Mouse (Mus musculus) right cerebral cortex, postnatal 36 days (tissue): ENCODE measurements at regions not wholly inside any gene's neighbourhood (a gene's known extent, or its start where the extent isn't known, plus 50 kb on each side); places are given as distances from the start of the nearest gene placed in this dataset.
"Not testable (repeated sequence)": the region's sequence is repeated elsewhere in the genome, so short reads cannot be mapped to it uniquely, and the experiment has no call there.

Experiments
- DNase-seq, 2 experiments: peaks; one replicate each; pipeline ENCODE4 v3.0.0; 2022; ENCODE audit warnings: low spot score in 2 of 2, mixed read lengths in 1 of 2

DNA sequence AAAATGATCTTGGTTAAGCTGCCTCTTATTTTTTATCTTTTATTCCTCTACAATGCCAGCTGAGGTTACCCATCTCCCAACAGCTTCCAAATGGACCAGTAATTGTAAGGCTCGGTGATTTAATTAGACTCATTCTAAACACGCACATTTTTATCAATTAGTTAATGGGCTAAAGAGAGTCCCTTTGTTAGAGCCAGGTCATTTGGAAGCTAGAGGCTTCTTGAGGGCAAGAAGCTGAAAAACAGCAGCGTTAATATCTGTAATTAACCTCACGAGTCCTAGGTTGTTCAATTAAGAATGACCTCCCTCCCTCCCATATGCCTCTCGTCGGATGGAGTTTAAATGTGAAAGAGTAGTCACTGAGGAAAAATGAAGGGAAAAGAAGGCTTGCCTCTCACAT lies 66.5 kb downstream of the Otx2 start:
- no peak for DNase-seq

DNA sequence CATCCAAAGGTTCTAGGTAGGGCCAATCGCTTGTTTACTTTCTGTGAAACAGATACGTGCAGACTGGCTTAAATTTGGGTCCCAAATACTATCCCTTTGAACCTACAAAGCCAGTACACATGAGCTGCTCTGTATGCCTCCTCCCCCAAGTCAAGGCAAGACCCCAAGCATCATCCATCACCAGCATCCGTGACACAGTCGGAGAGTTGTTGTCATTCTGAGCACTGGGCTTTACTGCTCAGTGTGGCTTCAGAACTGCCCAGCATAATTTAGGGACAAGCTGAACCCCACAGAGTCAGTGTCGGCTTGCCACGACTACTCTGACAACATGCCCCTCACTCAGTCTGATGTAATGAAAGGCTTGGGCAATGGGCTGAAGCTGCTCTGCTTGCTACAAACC lies 70.1 kb downstream of the Otx2 start:
- no peak for DNase-seq

DNA sequence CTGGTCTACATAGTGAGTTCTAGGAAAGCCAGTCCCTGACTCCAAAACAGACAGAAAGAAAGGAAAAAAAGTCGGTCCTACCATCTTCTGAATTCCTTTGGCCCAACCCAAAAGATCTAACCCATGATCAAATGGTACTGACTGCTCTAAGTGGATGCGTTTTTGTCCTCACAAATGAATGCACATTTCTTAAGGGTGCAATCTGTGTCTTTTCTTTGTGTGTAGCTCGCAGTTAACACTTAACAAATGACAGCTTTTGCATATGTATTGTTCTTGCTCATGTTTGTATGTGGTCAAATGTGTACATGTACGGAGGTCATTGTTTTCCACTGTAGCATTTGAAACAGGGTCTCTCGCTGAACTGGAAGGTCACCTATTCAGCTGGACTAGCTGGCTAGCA lies 79.3 kb downstream of the Otx2 start:
- DNase-seq = no peak

DNA sequence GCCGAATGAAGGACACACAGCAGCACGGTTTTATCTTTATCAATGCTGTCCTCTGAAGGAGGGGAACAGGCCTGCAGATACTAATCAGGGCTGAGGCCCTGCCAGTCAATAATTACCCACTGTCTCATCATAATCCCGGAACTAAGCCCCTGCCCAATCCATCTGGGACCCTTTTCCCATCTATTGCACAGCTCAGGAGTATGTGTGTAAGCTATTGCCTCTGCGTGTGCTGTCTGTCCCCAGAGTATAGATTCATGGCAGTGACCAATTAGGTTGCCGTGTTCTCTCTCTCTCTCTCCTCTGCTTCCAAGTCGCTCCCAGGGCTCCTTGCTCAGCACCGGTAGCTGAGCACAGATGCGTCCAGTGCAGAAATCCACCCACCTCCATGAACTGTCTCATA lies 80.3 kb downstream of the Otx2 start:
- no peak for DNase-seq

DNA sequence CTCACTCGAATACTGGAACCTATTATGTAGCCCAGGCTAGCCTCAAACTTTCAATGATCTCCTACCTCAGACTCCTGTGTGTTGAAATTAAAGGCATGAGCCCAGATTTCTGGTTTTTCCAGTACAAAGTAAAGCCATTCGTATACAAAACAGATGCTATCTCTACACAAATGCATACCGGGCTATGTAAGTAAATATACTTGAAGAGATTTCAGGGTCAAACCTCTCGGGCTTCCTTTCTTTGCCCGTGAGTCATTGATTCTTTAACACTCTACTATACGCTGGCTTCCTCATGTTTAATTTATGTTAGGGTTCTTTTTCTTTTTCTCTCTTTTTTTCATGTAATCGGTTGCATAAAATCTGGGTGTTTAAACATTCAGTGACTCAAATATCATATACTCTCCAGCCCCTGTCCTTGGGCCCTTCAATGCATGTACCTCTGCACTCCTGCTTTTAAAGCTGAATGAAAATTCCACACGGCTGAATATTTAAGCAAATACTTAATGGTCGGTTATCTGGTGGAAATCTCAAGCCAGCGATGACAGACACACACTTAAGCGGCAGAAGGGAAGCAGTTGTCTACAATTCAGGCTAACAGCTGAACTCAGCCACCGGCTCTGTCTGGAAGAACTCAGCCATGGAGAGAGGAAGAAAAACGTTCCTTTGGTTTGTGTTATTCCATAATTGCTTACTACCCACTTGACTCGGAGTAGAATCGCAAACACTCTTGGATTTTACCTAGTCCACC lies 82.0 kb downstream of the Otx2 start:
- DNase-seq = no peak

DNA sequence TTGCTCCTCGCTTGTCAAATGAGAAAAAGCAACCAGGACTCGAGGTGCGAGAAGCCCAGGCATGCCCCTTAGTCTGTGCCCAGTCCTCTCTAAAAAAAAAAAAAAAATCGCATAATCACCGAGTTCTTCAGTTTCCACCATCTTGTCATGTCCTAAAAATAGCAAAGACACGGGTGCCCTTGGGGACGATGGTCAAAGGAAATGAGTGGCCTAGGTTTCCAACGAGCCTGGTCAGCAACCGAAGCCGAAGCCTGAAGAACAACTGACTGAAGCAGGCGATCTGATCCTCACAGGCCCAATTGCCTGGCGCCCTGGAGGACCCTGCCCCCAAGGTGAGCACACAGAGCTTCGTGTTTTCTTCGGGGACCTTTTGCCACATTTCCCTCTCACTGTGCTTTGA lies 83.2 kb downstream of the Otx2 start:
- no peak for DNase-seq

DNA sequence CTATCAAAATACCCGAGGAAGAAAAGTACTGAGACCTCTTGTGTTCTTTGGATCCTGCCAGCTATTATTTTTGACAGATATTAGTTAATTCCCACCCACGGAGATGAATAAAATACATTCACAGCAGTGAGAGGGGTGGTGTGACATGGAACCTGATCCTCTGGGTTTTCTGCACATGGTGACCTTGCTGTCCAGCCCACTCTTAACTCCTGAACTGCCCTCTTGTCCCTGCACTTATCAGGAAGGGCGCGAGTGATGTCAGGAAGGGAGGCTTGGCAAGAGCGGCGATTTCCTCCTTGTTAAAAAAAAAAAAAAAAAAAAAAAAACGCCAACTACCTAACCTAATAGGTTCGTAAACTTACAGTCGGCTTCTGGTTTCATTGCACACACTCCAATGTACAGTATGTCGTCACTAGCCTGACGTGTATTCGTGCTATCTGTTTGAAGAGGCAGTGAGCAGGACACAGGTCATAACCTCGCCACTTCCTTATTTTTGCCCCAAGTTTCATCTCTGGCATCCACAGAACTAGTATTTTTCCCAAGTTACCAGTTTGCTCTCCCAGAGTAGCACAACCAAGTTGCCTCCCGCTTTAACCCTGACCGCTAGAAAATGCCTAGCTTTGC lies 83.8 kb downstream of the Otx2 start:
- DNase-seq = no peak

DNA sequence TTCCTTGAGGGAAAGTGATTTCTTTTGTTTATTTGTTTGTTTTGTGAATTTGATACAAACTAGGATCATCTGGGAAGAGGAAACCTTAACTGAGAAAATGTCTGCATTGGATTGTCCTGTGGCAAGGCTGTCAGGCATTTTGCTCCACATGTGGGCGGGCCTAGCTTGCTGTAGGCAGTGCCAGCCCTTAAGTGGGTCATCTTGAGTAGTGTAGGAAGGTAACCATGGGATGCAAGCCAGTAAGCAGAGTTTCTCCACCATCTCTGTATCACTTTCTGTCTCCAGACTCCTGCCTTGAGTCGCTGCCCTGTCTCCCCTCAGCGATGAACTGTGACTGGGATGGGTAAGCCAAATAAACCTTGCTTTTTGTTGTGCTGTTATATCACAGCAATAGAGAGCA lies 87.8 kb downstream of the Otx2 start:
- DNase-seq = peak in 1 of 2 experiments; percentile 6

DNA sequence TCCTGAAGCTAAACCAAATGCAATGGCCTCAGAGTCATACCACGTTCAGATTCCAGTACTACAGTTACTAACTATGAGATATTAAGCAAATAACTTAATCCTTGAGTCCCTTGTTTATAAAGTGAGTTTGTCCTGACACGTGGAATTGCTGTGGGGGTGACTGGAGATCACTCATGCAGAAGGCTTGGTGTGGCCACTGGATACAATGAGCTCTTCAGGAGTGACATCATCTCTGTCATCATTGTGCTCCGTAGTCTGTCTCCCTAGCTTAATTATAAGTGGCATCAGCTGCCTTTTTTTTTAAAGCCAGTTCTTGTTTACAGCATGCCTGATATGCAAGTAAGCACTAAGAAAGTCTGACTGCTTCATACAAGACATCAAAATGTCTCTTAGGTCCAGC lies 89.0 kb downstream of the Otx2 start:
- no peak for DNase-seq

DNA sequence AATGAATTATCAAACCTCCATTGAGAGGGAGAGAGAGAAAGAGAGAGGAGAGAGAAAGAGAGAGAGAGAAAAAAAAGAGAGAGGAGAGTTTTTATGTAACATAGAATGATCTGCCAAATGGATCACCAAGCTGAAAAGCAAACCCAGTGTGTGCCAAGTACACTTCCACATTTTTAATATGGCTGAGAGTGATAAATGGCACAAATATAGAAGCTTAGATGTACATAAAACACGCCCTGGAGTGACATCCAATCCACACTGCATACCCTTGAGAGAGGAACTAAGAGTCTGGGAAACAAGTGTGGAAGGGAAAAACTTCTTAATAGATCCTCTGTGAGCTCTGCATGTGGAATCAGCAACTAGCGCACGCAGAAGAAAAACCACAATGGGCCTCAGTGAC lies 90.1 kb downstream of the Otx2 start:
- no peak for DNase-seq

DNA sequence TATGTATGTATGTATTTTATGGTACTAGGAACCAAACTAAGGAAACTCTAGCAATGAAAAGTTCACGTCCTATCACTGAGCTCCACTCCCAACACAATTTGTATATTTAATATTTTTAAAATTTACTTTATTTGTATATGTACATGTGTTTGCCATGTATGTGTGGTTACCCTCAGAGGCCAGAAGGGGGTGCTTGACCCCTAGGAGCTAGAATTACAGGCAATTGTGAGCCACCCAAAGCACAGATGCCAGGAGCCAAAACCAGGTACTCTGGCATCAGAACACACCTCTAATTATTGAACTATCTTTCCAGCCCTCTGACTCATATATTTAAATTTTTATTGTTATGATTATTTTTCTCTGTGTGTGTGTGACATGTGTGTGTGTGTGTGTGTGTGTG lies 91.5 kb downstream of the Otx2 start:
- DNase-seq = no peak

DNA sequence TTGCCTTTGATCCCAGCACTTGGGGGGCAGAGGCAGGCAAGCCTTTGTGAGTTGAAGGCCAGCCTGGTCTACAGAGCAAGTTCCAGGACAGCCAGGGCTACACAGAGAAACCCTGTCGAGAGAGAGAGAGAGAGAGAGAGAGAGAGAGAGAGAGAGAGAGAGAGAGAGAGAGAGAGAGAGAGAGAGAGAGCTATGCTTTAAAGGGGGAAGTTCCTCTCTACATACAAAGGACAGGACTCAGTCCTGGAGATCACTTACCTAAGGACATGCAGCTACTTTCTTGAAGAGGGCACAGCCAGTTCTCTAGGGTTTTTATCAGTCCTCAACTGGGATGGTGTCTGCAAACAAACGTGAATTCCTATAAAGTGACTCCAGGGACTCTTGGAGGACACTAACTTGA lies 92.3 kb downstream of the Otx2 start:
- DNase-seq = not testable (repeated sequence)

DNA sequence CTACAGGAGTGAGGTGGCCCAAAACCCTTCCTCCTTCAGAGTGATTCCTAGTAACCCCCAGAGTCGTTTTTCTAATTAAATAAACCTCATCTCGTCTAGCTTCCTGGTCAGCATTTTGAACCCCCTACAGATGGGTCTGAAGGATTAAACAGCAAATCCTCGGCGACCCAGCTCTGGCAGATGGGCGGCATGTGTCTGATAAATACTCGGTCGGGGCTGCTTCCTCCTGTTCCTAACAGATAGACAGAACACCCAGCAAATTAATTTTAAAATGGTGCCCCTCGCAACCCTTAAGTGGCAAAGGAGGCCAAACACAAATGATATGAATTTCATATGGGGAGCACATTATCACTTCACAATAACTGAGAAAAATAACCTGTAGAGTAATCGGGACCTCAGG lies 93.2 kb downstream of the Otx2 start:
- no peak for DNase-seq

DNA sequence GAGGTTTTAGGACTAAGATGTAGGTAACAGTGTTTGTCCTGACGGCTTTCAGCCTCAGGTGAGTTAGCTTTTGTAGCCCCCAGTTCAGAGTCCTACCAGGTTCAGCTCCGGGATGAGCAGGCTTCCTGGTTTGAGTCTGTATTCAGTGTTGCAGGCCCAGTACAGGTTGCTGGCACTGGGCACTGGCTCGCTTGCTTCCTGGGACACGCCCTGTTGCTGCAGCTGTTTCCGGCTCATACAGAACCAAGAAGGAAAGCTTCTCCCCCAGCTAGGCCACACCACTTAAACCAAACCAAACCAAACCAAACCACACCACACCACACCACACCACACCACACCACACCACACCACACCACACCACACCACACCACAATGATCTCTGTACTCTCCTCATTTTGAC lies 93.6 kb downstream of the Otx2 start:
- DNase-seq = no peak
